In genomic region chr4:152130771-152131653, GRCm38 (mm10) we compare ENCODE assay signal across 7 mouse cellular contexts. TPM values are rescaled to one million over a fixed set of nuclear protein-coding genes. Genes with fewer than 3 reads are reported as not detected.
A peak's percentile ranks its signal among the peaks of the same experiment; 100 is the strongest.
DNase-seq lines count a peak whose midpoint lies in the region; ATAC-seq and TF ChIP-seq lines count a peak whose summit lies in the region.

No protein-coding gene starts in this region.

- under 1% methylated on average over 85 of the region's 85 CpGs for WGBS in heart, embryonic 10.5 days
- under 1% methylated on average over 85 of the region's 85 CpGs for whole genome bisulfite sequencing in kidney, adult 2 months
- under 1% methylated on average over 78 of the region's 85 CpGs for WGBS in lung, embryonic 14.5 days

- H3K27me3 ChIP-seq in heart, embryonic 10.5 days (ENCODE audit: insufficient read depth, poor library complexity, severe bottlenecking): peaks cover 99% of the 10 kb centered on the region
- H3K27me3 ChIP-seq in kidney, adult 2 months (replicated peaks; ENCODE audit: control insufficient read depth, insufficient read depth, low read length): no peaks in the 10 kb centered on the region
- H3K27me3 ChIP-seq in lung, embryonic 14.5 days (ENCODE audit: insufficient read depth, low read length): peaks cover 89% of the 10 kb centered on the region

- H3K4me3 ChIP-seq in heart, embryonic 10.5 days: peak overlapping the region; percentile 59
- H3K4me3 ChIP-seq in kidney, adult 2 months (ENCODE audit: insufficient read depth, low read depth, low read length): peak overlapping the region; percentile 52
- H3K4me3 ChIP-seq in lung, embryonic 14.5 days (ENCODE audit: low read depth, low read length): peak overlapping the region; percentile 41

- H3K27ac ChIP-seq in heart, embryonic 10.5 days: peak overlapping the region; percentile 59
- no peak overlapping the region for H3K27ac ChIP-seq in kidney, adult 2 months (ENCODE audit: insufficient read depth, low read depth, low read length)
- H3K27ac ChIP-seq in lung, embryonic 14.5 days (ENCODE audit: low read depth): peak overlapping the region; percentile 65; the same call in 1 of the 2 replicates

- H3K4me1 ChIP-seq in heart, embryonic 10.5 days: peaks cover 51% of the 10 kb centered on the region
- H3K4me1 ChIP-seq in kidney, adult 2 months (ENCODE audit: control insufficient read depth, insufficient read depth, low read length): peaks cover 19% of the 10 kb centered on the region
- H3K4me1 ChIP-seq in lung, embryonic 14.5 days (ENCODE audit: insufficient read depth): 0 out of 2 replicates have a peak, but pooled peaks cover 5% of the 10 kb centered on the region

- no peak for TF ChIP-seq POLR2A in kidney, adult 2 months (IDR thresholded peaks at IDR 0.05; ENCODE audit: low read depth, low read length)

- peak; percentile 62 for DNase-seq in urinary bladder, postnatal 14 days (ENCODE audit: low spot score)
- DNase-seq in urinary bladder, adult 2 months (ENCODE audit: low spot score): no peak
- DNase-seq in embryo, embryonic 11 days: peak; percentile 75
- no peak for DNase-seq in heart, embryonic 10.5 days (ENCODE audit: low spot score)
- peak; percentile 79 for DNase-seq in kidney, adult 2 months
- peak; percentile 75 for DNase-seq in lung, embryonic 14.5 days

- no peaks in the 10 kb centered on the region for H3K36me3 ChIP-seq in heart, embryonic 10.5 days
- H3K36me3 ChIP-seq in kidney, adult 2 months (ENCODE audit: control insufficient read depth, insufficient read depth, low read length): no peaks in the 10 kb centered on the region
- H3K36me3 ChIP-seq in lung, embryonic 14.5 days (ENCODE audit: insufficient read depth): no peaks in the 10 kb centered on the region

- ATAC-seq in lung, embryonic 14.5 days (ENCODE audit: insufficient read depth): peak; percentile 78
- 0 out of 2 replicates have a peak, but pooled peaks have one; percentile 25 for ATAC-seq in neutrophil, adult 5-6 weeks (ENCODE audit: extremely low read depth, insufficient number of reproducible peaks, low FRiP score, poor library complexity, severe bottlenecking)

- no peaks in the 10 kb centered on the region for H3K9me3 ChIP-seq in heart, embryonic 10.5 days
- no peaks in the 10 kb centered on the region for H3K9me3 ChIP-seq in lung, embryonic 14.5 days (ENCODE audit: low read depth, low read length)

- H3K4me2 ChIP-seq in lung, embryonic 14.5 days: peak overlapping the region; percentile 73

- H3K9ac ChIP-seq in lung, embryonic 14.5 days: peak overlapping the region; percentile 44

- TF ChIP-seq CTCF in kidney, adult 2 months (conservative IDR thresholded peaks at IDR 0.05; ENCODE audit: insufficient read depth, insufficient read length, low read depth, low read length): peak; percentile 45
- peak; percentile 43 for TF ChIP-seq CTCF in lung, embryonic 14.5 days (IDR thresholded peaks at IDR 0.05; ENCODE audit: low read depth)

RNA-seq across cellular contexts. Expression of gene Tnfrsf25, which starts 15.3 kb away (rescaled TPM):
- polyA plus RNA-seq in urinary bladder, adult 2 months (2012; rRNA removed): 3.7 TPM in 2 replicates
- polyA plus RNA-seq in heart, embryonic 10.5 days (2016; fragmentation: Nextera tagmentation; extraction: Ambion mirVana): 0.90 and 1.3 TPM in 2 replicates
- polyA plus RNA-seq in kidney, adult 2 months (2012; rRNA removed): 3.3 and 4.4 TPM in 2 replicates
- polyA plus RNA-seq in lung, embryonic 14.5 days (2014; fragmentation: Nextera tagmentation; extraction: Ambion mirVana): 0.75 and 0.77 TPM in 2 replicates
- 1.8 and 2.3 TPM in 2 replicates for total RNA-seq in neutrophil, adult 5-6 weeks (2017)

RNA-seq across cellular contexts. Expression of gene Espn, which starts 21.2 kb away (rescaled TPM):
- polyA plus RNA-seq in urinary bladder, adult 2 months (2012; rRNA removed): 6.0 and 7.8 TPM in 2 replicates
- polyA plus RNA-seq in heart, embryonic 10.5 days (2016; fragmentation: Nextera tagmentation; extraction: Ambion mirVana): 1.4 and 4.0 TPM in 2 replicates
- 48.3 and 57.5 TPM in 2 replicates for polyA plus RNA-seq in kidney, adult 2 months (2012; rRNA removed)
- polyA plus RNA-seq in lung, embryonic 14.5 days (2014; fragmentation: Nextera tagmentation; extraction: Ambion mirVana): 11.5 and 11.6 TPM in 2 replicates
- total RNA-seq in neutrophil, adult 5-6 weeks (2017): 0.12 and 0.23 TPM in 2 replicates

RNA-seq across cellular contexts. Expression of gene Hes2, which starts 27.7 kb away (rescaled TPM):
- 0.23 and 0.46 TPM in 2 replicates for polyA plus RNA-seq in urinary bladder, adult 2 months (2012; rRNA removed)
- polyA plus RNA-seq in heart, embryonic 10.5 days (2016; fragmentation: Nextera tagmentation; extraction: Ambion mirVana): not detected in 2 replicates
- 0.81 and 1.0 TPM in 2 replicates for polyA plus RNA-seq in kidney, adult 2 months (2012; rRNA removed)
- polyA plus RNA-seq in lung, embryonic 14.5 days (2014; fragmentation: Nextera tagmentation; extraction: Ambion mirVana): 0.18 TPM in 1 of 2 replicates, not detected in the other
- total RNA-seq in neutrophil, adult 5-6 weeks (2017): not detected in 2 replicates

RNA-seq across cellular contexts. Expression of gene Acot7, which starts 46.9 kb away (rescaled TPM):
- 44.9 and 48.1 TPM in 2 replicates for polyA plus RNA-seq in urinary bladder, adult 2 months (2012; rRNA removed)
- polyA plus RNA-seq in heart, embryonic 10.5 days (2016; fragmentation: Nextera tagmentation; extraction: Ambion mirVana): 43.7 and 48.9 TPM in 2 replicates
- polyA plus RNA-seq in kidney, adult 2 months (2012; rRNA removed): 80.2 and 90.1 TPM in 2 replicates
- polyA plus RNA-seq in lung, embryonic 14.5 days (2014; fragmentation: Nextera tagmentation; extraction: Ambion mirVana): 50.3 and 55.8 TPM in 2 replicates
- total RNA-seq in neutrophil, adult 5-6 weeks (2017): 12.2 and 18.4 TPM in 2 replicates

RNA-seq across cellular contexts. Expression of gene Plekhg5, which starts 58.7 kb away (rescaled TPM):
- polyA plus RNA-seq in urinary bladder, adult 2 months (2012; rRNA removed): 13.2 and 14.6 TPM in 2 replicates
- 10.1 and 10.2 TPM in 2 replicates for polyA plus RNA-seq in heart, embryonic 10.5 days (2016; fragmentation: Nextera tagmentation; extraction: Ambion mirVana)
- polyA plus RNA-seq in kidney, adult 2 months (2012; rRNA removed): 22.2 and 23.6 TPM in 2 replicates
- 13.5 and 18.5 TPM in 2 replicates for polyA plus RNA-seq in lung, embryonic 14.5 days (2014; fragmentation: Nextera tagmentation; extraction: Ambion mirVana)
- total RNA-seq in neutrophil, adult 5-6 weeks (2017): 0.81 and 2.5 TPM in 2 replicates

Comparison
In these comparisons a context has a peak if more than half of its experiments do, and no peak if none do; other contexts are left out.
1. DNase-seq: peak in urinary bladder, postnatal 14 days (single experiment), embryo, embryonic 11 days (single experiment), kidney, adult 2 months (single experiment) and lung, embryonic 14.5 days (single experiment); none in urinary bladder, adult 2 months (single experiment) and heart, embryonic 10.5 days (single experiment).
2. Peak in every context shown above with its lines, with median percentiles within 50 percentile points of each other: H3K4me3 ChIP-seq.